Mouse (Mus musculus): Measurements from ENCODE around the gene Pspn. TPM values are rescaled to one million over a fixed set of nuclear protein-coding genes. Genes with fewer than 3 reads are reported as not detected.
A peak's percentile ranks its signal among the peaks of the same experiment; 100 is the strongest.

Gene Pspn
- total RNA-seq, 1 experiment from 2014 or later, result 0.76 TPM

GRCm38 (mm10) chr17:56996506-56996905 is 3.3 kb downstream of the Pspn start:
- no peak for DNase-seq

- peak; percentile 53 for DNase-seq
These were observed 4.8 kb downstream of the Pspn start for GRCm38 (mm10) chr17:56995046-56995445.

- DNase-seq, result no peak
These were observed 8.9 kb downstream of the Pspn start for GRCm38 (mm10) chr17:56990966-56991365.

GRCm38 (mm10) chr17:56990115-56990746 is 9.6 kb downstream of the Pspn start, which contains the start of gene Clpp:
TSS of gene Clpp (plus strand) at chr17:56990305.
- DNase-seq, result peak; percentile 91

GRCm38 (mm10) chr17:56989467-56990114 is 10.2 kb downstream of the Pspn start:
- DNase-seq, result peak; percentile 56

GRCm38 (mm10) chr17:56988921-56989430 is 10.8 kb downstream of the Pspn start:
- DNase-seq, result no peak

GRCm38 (mm10) chr17:56988441-56988840 is 11.4 kb downstream of the Pspn start:
- no peak for DNase-seq

- no peak for DNase-seq
These were observed 13.6 kb downstream of the Pspn start for GRCm38 (mm10) chr17:56986105-56986805.

- DNase-seq, result no peak
These were observed 14.2 kb downstream of the Pspn start for GRCm38 (mm10) chr17:56985656-56986055.

- DNase-seq, result no peak
These were observed 14.9 kb downstream of the Pspn start for GRCm38 (mm10) chr17:56984886-56985285.

- DNase-seq, result no peak
These were observed 17.8 kb downstream of the Pspn start, which contains the start of gene Acer1 for GRCm38 (mm10) chr17:56982013-56982412. TSS of gene Acer1 (minus strand) at chr17:56982126.

- no peak for DNase-seq
These were observed 18.8 kb downstream of the Pspn start for GRCm38 (mm10) chr17:56981049-56981448.

- no peak for DNase-seq
These were observed 20.3 kb downstream of the Pspn start for GRCm38 (mm10) chr17:56979524-56979923.

- no peak for DNase-seq
These were observed 23.1 kb downstream of the Pspn start for GRCm38 (mm10) chr17:56976531-56977390.

- DNase-seq, result no peak
These were observed 24.4 kb downstream of the Pspn start for GRCm38 (mm10) chr17:56975391-56975790.

- DNase-seq, result no peak
These were observed 25.0 kb downstream of the Pspn start for GRCm38 (mm10) chr17:56974708-56975240.

- DNase-seq, result no peak
These were observed 25.7 kb downstream of the Pspn start for GRCm38 (mm10) chr17:56973956-56974707.

- no peak for DNase-seq
These were observed 29.7 kb downstream of the Pspn start for GRCm38 (mm10) chr17:56970081-56970480.

- DNase-seq, result no peak
These were observed 30.5 kb downstream of the Pspn start for GRCm38 (mm10) chr17:56969321-56969720.

GRCm38 (mm10) chr17:56963646-56964045 is 36.2 kb downstream of the Pspn start:
- DNase-seq, result no peak

Measured in adrenal gland, postnatal 25 days (tissue).